Mouse (Mus musculus) heart, adult 18-20 months (tissue): ENCODE results near the gene Lyzl4. TPM values are rescaled to one million over a fixed set of nuclear protein-coding genes. Genes with fewer than 3 reads are reported as not detected.

Source experiments
- total RNA-seq, 2 experiments: library from RNA; stranded (reverse); gene quantifications; 2 replicates each; pipeline ENCODE4 v1.2.3; 2021

The Lyzl4 gene
- total RNA-seq, 2 experiments from 2014 or later, result not detected

Other genes with a start within 250 kb of the Lyzl4 start
- gene Cck, start 146.4 kb downstream of the Lyzl4 start, total RNA-seq, result not detected
- gene Vipr1, start 620 bp upstream of the Lyzl4 start, total RNA-seq, result 1 to 10 TPM; 1.3 to 1.7 TPM
- 1 to 10 TPM; 5.2 to 6.2 TPM for gene Sec22c, start 63.4 kb upstream of the Lyzl4 start, total RNA-seq
- 100 to 1,000 TPM; 117 to 129 TPM for gene Ss18l2, start 68.2 kb upstream of the Lyzl4 start, total RNA-seq
- gene Nktr, start 77.1 kb upstream of the Lyzl4 start, total RNA-seq, result 10 to 100 TPM; 26.2 to 32.4 TPM
- gene Zfp651, start 117.2 kb upstream of the Lyzl4 start, total RNA-seq, result 100 to 1,000 TPM; 108 to 109 TPM
- gene Klhl40, start 135.5 kb upstream of the Lyzl4 start, total RNA-seq, result 10 to 100 TPM; 17.8 to 20.5 TPM
- 100 to 1,000 TPM in 1 of 2 experiments, 10 to 100 TPM in 1; 95.1 to 119 TPM for gene Hhatl, start 150.4 kb upstream of the Lyzl4 start, total RNA-seq
- gene Ccdc13, start 197.4 kb upstream of the Lyzl4 start, total RNA-seq, result under 1 TPM in 1 of 2 experiments, not detected in 1; 0.36 TPM
- 100 to 1,000 TPM; 202 to 214 TPM for gene Higd1a, start 216.3 kb upstream of the Lyzl4 start, total RNA-seq